Mouse (Mus musculus) liver, embryonic 11.5 days (tissue): ENCODE results near the gene Dock1. TPM values are rescaled to one million over a fixed set of nuclear protein-coding genes. Genes with fewer than 3 reads are reported as not detected.
A peak's percentile ranks its signal among the peaks of the same experiment; 100 is the strongest.

Source experiments
- ATAC-seq: fragments of 200-750 bp; cut with Nextera tagmentation; replicated peaks from 2 replicates; pipeline ENCODE4 v1.8.0; 2017; ENCODE audit warnings: moderate number of reproducible peaks, mild to moderate bottlenecking, moderate TSS enrichment, moderate library complexity; ENCODE audit not compliant: low FRiP score
- DNase-seq: peaks from one replicate; pipeline ENCODE4 v3.0.0-alpha.2; 2017; ENCODE audit warnings: low spot score
- H3K27ac ChIP-seq: fragments of 300-500 bp; sonication (generic); 2 replicates; pipeline ENCODE4 v1.5.1; 2014; ENCODE audit warnings: mild to moderate bottlenecking, low read depth, low read length, control low read depth
- H3K27me3 ChIP-seq: fragments of 300-500 bp; sonication (generic); replicated peaks from 2 replicates; pipeline ENCODE4 v1.6.1; 2014; ENCODE audit warnings: low read length, mixed read lengths; ENCODE audit not compliant: control insufficient read depth, insufficient read depth
- H3K36me3 ChIP-seq: fragments of 300-500 bp; sonication (generic); 2 replicates; pipeline ENCODE4 v1.6.1; 2014; ENCODE audit warnings: mild to moderate bottlenecking, low read length, moderate library complexity, mixed read lengths; ENCODE audit not compliant: control insufficient read depth, insufficient read depth
- H3K4me1 ChIP-seq: fragments of 300-500 bp; sonication (generic); replicated peaks from 2 replicates; pipeline ENCODE4 v1.6.1; 2014; ENCODE audit warnings: low read length, mixed read lengths; ENCODE audit not compliant: control insufficient read depth, insufficient read depth
- H3K4me2 ChIP-seq: fragments of 300-500 bp; sonication (generic); 2 replicates; pipeline ENCODE4 v1.6.1; 2014; ENCODE audit warnings: mild to moderate bottlenecking, control low read depth, moderate library complexity
- H3K4me3 ChIP-seq: fragments of 300-500 bp; sonication (generic); 2 replicates; pipeline ENCODE4 v1.5.1; 2014; ENCODE audit warnings: low read depth, low read length, control low read depth
- H3K9ac ChIP-seq: fragments of 300-500 bp; sonication (generic); 2 replicates; pipeline ENCODE4 v1.6.1; 2014; ENCODE audit warnings: low read depth, low read length, control low read depth
- H3K9me3 ChIP-seq: fragments of 300-500 bp; sonication (generic); 2 replicates; pipeline ENCODE4 v1.6.1; 2016; ENCODE audit warnings: low read length, inconsistent platforms, mixed read lengths; ENCODE audit not compliant: control insufficient read depth
- WGBS: fragments of 180-500 bp; shearing (Covaris S2); extraction: QIAGEN DNeasy Blood & Tissue Kit; methylation state at CpG from one replicate; pipeline ENCODE4 v1.1.7; 2014; 5-methylcytosine and 5-hydroxymethylcytosine counted together
- polyA plus RNA-seq: library from polyadenylated mRNA; unstranded; fragments of >200 nt; fragmentation: Nextera tagmentation; extraction: Ambion mirVana; gene quantifications from 2 replicates; pipeline ENCODE4 v1.2.1, GENCODE M21; 2014

Gene Dock1
- polyA plus RNA-seq, 1 experiment from 2014 or later: 15.9 TPM

DNA sequence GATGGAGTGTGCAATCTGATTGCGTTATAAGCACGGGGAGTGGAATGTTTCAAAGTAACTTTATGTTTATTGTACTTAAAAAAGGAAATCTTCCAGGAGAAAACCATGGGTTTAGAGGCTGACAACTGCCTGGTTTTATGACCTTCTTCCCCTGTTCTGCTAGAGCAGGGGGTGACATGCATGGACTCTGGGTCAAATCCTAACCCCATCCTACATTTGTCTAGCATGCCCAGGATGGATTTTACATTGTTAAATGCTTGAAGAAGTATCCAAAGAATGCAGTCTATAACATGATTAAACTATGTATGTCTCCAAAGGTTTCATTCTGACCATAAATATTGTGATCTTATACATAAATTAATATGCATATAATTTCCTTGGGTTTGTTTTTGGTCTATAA lies 229.0 kb downstream of the Dock1 start:
- H3K9me3 ChIP-seq: no peaks in the 10 kb centered on the region
- DNase-seq (no peak), ATAC-seq (no peak)
- no peak overlapping the region for H3K4me2 ChIP-seq
- H3K9ac ChIP-seq: no peak overlapping the region
- H3K4me1 ChIP-seq: no peaks in the 10 kb centered on the region
- no peak overlapping the region for H3K27ac ChIP-seq
- no peak overlapping the region for H3K4me3 ChIP-seq
- no peaks in the 10 kb centered on the region for H3K36me3 ChIP-seq
- H3K27me3 ChIP-seq: no peaks in the 10 kb centered on the region
- WGBS: 81% methylated on average over 2 of the region's 2 CpGs

DNA sequence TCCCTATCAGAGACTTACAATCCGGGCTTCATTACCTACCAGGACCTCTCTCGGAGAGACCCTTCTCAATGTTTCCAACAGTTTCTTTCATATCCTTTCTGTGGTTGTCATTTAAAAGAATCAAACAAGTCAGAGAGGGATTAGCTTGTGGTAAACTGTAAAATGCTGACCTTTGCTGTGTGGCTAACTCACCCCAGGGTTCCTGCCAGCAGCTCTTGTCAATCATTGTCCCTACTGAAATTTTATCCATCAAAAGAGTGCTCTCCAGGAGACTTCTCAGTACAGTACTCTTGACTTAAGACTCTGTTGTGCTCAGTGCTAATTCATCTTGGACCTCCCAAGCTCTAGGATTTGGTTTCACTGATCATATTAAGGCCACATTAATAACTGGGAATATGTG lies 231.5 kb downstream of the Dock1 start:
- no peaks in the 10 kb centered on the region for H3K9me3 ChIP-seq
- no peak overlapping the region for H3K9ac ChIP-seq
- H3K4me2 ChIP-seq: no peak overlapping the region
- DNase-seq (no peak), ATAC-seq (no peak)
- 89% methylated on average over 2 of the region's 2 CpGs for WGBS
- no peaks in the 10 kb centered on the region for H3K27me3 ChIP-seq
- no peaks in the 10 kb centered on the region for H3K36me3 ChIP-seq
- no peak overlapping the region for H3K27ac ChIP-seq
- no peak overlapping the region for H3K4me3 ChIP-seq
- no peaks in the 10 kb centered on the region for H3K4me1 ChIP-seq

DNA sequence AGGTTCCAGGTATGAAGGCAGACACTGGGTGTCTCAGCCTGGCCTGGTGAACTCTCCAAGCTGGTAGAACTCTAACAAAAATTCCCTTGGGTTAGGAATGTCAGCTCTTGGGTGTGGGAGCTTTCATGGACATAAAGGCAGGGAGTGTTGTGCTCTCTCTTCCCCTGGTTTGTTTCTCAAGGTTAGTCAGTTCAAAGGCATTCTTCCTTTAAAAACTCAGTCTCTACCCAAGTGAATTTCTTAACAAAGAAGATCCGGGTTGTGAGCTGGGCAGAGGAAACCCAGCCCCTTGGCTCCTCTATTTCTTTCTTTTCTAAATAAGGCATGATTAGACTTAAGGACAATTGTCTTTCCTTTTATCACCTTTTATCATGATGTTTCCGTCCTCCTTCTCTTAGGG lies 261.4 kb downstream of the Dock1 start:
- WGBS: 71% methylated on average over 2 of the region's 2 CpGs
- Histone ChIP-seq H3K27ac (no peak overlapping the region), H3K9me3 (no peaks in the 10 kb centered on the region), H3K27me3 (peaks cover 7% of the 10 kb centered on the region), H3K4me3 (no peak overlapping the region), H3K36me3 (no peaks in the 10 kb centered on the region), H3K9ac (no peak overlapping the region), H3K4me1 (no peaks in the 10 kb centered on the region), H3K4me2 (no peak overlapping the region)
- ATAC-seq (no peak), DNase-seq (no peak)

DNA sequence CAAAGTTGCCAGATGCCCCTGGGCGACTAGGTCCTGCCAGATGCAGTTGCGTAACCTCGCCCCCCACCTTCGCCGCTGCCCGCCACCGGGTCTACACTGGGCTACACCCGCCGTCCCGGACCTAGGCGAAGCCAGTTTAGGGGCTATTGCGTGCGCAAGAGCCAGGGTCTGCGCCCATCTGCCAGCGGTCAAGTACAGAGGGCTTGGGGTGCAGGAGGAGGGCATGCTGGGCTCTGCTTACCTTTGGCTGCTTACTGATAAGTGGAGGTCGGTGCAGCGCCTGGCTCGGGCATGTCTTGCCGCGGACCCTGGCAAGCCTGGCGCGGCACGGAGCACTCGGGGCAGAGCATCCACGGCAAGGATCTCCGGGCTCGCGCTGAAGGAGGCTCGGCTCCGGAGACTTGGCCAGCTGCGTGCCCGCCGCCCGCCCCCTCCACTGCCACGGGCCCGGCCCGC lies 267.0 kb downstream of the Dock1 start:
- Histone ChIP-seq H3K9ac (no peak overlapping the region), H3K9me3 (no peaks in the 10 kb centered on the region), H3K4me2 (peak overlapping the region; percentile 72), H3K27ac (no peak overlapping the region), H3K36me3 (no peaks in the 10 kb centered on the region), H3K4me1 (no peaks in the 10 kb centered on the region; the same call in 1 of the 2 replicates), H3K4me3 (peak overlapping the region; percentile 48), H3K27me3 (peaks cover 30% of the 10 kb centered on the region)
- DNase-seq: peak; percentile 33
- 3% methylated on average over 33 of the region's 37 CpGs for WGBS
- ATAC-seq: no peak

DNA sequence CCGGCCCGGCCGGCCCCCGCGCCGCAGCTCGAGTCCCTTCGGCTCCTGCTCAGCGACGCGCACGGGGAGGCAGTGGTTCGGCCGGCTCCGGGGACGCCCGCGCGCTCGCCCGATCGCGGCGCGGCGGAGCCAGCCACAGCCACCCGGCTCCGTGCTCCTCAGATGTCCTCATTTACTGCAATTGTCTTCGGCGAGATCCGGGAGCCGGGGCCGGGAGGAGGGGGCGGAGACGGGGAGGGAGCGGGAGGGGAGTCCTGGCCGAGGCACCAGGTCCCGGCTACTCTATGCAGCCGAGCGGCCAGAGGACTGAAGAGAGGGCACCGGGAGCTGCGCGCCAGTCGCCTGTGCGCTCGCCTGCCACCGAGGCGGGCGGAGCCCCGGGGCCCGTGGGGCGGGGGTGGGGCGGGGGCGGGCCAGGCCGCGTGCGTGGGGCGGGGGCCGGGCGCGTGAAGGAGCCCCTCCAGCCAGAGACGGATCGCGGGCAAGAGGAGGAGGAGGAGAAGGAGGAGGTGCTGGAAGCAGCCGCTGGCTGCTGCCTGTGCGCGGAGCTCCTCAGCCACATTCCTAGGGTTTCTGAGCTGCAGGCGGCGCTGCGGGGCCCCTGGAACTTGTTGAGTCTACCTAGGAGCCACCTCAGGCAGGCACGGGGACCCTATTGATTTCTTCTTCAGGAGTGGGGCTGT lies 267.6 kb downstream of the Dock1 start, which contains the start of gene Fam196a:
Fam196a (minus strand) TSS at position 504 of the 683 bp plus-strand sequence.
- ATAC-seq: no peak; the same call in 1 of the 2 replicates

DNA sequence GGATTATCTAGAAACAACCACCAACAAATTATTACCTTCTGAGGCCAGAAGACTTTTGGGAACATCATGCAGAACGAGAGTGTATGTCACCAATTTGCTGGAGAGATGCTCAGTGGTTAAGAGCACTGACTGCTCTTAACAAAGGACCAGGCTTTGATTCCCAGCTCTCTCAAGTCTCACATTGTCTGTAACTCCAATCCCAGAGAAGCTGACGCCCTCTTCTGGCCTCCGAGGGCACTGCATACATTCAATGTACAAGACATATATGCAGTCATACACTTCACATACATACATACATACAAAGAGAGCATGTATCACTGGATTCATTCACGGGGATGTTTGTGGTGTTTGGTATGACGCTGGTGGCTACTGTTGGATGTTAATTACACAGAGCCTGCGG lies 271.4 kb downstream of the Dock1 start:
- H3K4me2 ChIP-seq: no peak overlapping the region
- no peaks in the 10 kb centered on the region; the same call in 1 of the 2 replicates for H3K4me1 ChIP-seq
- DNase-seq (no peak), ATAC-seq (no peak)
- H3K27ac ChIP-seq: no peak overlapping the region
- peaks cover 22% of the 10 kb centered on the region for H3K27me3 ChIP-seq
- H3K9ac ChIP-seq: no peak overlapping the region
- H3K36me3 ChIP-seq: no peaks in the 10 kb centered on the region
- no peak overlapping the region for H3K4me3 ChIP-seq
- WGBS: 79% methylated on average over 6 of the region's 6 CpGs
- H3K9me3 ChIP-seq: no peaks in the 10 kb centered on the region

More for the DNA sequence above, 267.6 kb downstream of the Dock1 start, which contains the start of gene Fam196a:
- 3% methylated on average over 61 of the region's 71 CpGs for WGBS
- Histone ChIP-seq H3K27me3 (peaks cover 30% of the 10 kb centered on the region), H3K27ac (no peak within 1 kb of the TSS), H3K9me3 (no peaks in the 10 kb centered on the region), H3K36me3 (no peaks in the 10 kb centered on the region), H3K4me2 (peak within 1 kb of the TSS; percentile 72), H3K4me3 (peak within 1 kb of the TSS; percentile 48), H3K4me1 (no peaks in the 10 kb centered on the region; the same call in 1 of the 2 replicates), H3K9ac (no peak within 1 kb of the TSS)
- peak; percentile 55 for DNase-seq

DNA sequence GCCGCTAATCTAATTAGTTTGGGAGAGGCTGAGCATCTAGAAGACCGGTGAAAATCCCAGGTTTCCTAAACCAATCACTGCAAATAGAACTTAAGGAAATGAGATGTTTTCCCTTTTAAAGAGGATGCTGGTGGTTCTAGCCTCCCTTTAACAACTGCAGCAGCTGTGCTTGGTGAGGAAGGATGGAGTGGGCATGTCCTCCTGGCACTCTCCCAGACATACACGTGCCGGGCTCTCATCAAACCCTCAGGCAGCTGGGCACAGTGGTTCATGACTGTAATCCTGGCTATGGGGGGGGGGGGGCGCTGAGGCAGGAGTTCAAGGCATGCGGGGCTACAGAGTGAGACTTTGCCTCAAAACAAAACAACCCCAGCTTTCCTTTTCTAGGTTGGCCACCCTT lies 272.6 kb downstream of the Dock1 start:
- no peak overlapping the region for H3K4me3 ChIP-seq
- no peak overlapping the region for H3K27ac ChIP-seq

DNA sequence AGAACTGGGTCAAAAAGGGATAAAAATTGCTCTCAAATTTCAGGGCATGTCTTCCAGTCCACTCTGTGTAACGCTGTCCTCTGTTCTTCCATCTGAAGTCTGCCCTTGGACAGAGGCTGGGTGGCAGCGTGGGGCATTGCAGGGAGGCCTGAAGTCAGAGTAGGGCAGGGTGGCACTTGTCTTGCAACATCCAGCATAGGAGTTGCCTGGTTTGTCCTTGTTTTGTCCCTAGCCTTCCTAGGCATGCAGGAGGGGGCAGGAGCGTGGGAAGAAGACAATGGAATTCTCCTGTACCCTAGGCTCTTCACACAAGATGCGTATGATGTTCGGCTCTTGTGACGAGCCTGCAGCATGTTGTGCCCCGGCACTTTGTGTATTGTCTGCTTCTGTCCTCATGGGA lies 273.2 kb downstream of the Dock1 start:
- no peaks in the 10 kb centered on the region for H3K9me3 ChIP-seq
- 83% methylated on average over 7 of the region's 7 CpGs for WGBS
- no peaks in the 10 kb centered on the region for H3K36me3 ChIP-seq
- H3K27ac ChIP-seq: no peak overlapping the region
- DNase-seq: no peak
- H3K4me3 ChIP-seq: no peak overlapping the region
- H3K9ac ChIP-seq: no peak overlapping the region
- no peak overlapping the region for H3K4me2 ChIP-seq
- ATAC-seq: no peak
- H3K27me3 ChIP-seq: 0 out of 2 replicates have a peak, but pooled peaks cover 4% of the 10 kb centered on the region
- H3K4me1 ChIP-seq: no peaks in the 10 kb centered on the region

More for the DNA sequence above, 272.6 kb downstream of the Dock1 start:
- H3K9me3 ChIP-seq: no peaks in the 10 kb centered on the region
- peaks cover 11% of the 10 kb centered on the region for H3K27me3 ChIP-seq
- DNase-seq (no peak), ATAC-seq (no peak)
- H3K36me3 ChIP-seq: no peaks in the 10 kb centered on the region
- H3K4me2 ChIP-seq: no peak overlapping the region
- H3K9ac ChIP-seq: no peak overlapping the region
- no peaks in the 10 kb centered on the region for H3K4me1 ChIP-seq
- WGBS: 72% methylated on average over 6 of the region's 6 CpGs
